Mouse (Mus musculus) spleen, adult 10 weeks (tissue): ENCODE measurements around the gene Pcnx. TPM values are rescaled to one million over a fixed set of nuclear protein-coding genes. Genes with fewer than 3 reads are reported as not detected.

Source experiments
- polyA plus RNA-seq: library from polyadenylated mRNA; stranded (reverse); fragments of 350-450 nt; fragmentation: Illumina TruSeq; extraction: RNeasy Lipid Tissue Mini Kit (QIAGEN cat#74804); gene quantifications from one replicate; pipeline ENCODE4 v1.2.3, GENCODE M21; 2015; ENCODE audit warnings: low replicate concordance; ENCODE audit not compliant: insufficient read depth

Gene Pcnx
- polyA plus RNA-seq = 29.7 TPM

DNA sequence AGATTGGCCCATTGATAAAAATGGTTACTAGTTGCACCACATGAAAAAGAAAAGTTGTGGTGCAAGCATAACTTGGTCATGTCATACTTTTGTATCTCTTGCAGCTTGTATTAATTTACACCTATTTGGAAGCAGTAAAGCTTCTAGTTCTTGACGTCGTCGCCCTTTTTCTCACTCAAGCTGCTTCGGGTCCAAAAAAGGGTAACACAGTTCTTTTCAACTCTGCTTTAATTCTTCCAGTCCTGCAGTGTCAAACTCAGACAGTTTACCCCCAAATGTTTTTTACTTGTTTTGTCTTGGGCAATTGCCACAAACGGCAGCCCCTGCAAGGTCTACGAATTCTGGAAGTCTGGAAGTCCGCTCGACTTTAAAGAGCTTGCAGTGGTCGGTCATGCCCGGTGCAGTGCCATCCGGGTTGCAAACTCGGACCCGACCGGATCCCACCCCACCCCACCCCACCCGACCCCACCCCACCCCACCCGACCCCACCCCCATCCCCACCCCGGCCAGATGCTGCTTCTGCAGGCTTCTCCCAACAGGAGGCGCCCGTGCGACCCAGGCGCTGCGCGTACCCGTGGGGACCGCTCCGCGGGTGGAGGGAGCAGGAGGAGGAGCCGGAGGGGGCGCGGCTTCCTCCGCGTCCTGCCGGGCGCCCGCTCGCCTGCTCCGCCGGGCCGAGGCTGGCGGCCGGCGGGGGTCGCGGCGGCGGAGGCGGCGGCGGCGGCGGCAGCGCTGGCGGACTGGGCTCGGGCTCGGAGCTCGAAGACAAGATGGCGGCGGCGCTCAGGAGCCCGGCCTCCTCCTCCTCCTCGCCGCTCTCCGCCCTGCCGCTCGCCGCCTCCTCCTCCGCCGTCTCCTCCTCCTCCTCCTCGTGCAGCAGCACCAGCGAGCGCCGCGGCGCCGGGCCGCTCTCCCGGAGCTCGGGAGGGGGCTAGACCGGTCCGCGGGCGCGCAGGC is at the start of gene Pcnx:
Gene Pcnx (plus strand): TSS at position 673 of the 957 bp plus-strand sequence.

Other genes with a start within 250 kb of the Pcnx start
- gene Ttc9, start 228.8 kb upstream of the Pcnx start, polyA plus RNA-seq = 0.50 TPM
- gene Map3k9, start 78.8 kb upstream of the Pcnx start, polyA plus RNA-seq = 2.6 TPM